Mouse (Mus musculus): Measurements from ENCODE around the gene Shroom3. TPM values are rescaled to one million over a fixed set of nuclear protein-coding genes. Genes with fewer than 3 reads are reported as not detected.
A peak's percentile ranks its signal among the peaks of the same experiment; 100 is the strongest.

Gene Shroom3
- polyA plus RNA-seq, 1 experiment from 2014 or later, result 3.8 TPM

- H3K9me3 ChIP-seq (ENCODE audit: control insufficient read depth, low read length), result no peaks in the 10 kb centered on the region
- no peaks in the 10 kb centered on the region for H3K27me3 ChIP-seq (ENCODE audit: control insufficient read depth, insufficient read depth, low read length)
- H3K4me3 ChIP-seq (ENCODE audit: low read depth, low read length), result no peak overlapping the region
- no peak overlapping the region for H3K4me2 ChIP-seq (ENCODE audit: low read depth, severe bottlenecking)
- no peak for DNase-seq (ENCODE audit: low spot score)
- no peak overlapping the region for H3K27ac ChIP-seq (replicated peaks; ENCODE audit: low read depth, low read length)
- 95% methylated on average over 10 of the region's 10 CpGs for WGBS
- H3K9ac ChIP-seq (ENCODE audit: low read length), result no peak overlapping the region
- no peaks in the 10 kb centered on the region for H3K36me3 ChIP-seq (ENCODE audit: control insufficient read depth, insufficient read depth, low read length)
- no peak for ATAC-seq (ENCODE audit: insufficient number of reproducible peaks, low FRiP score, low TSS enrichment, low read depth)
- no peaks in the 10 kb centered on the region for H3K4me1 ChIP-seq (ENCODE audit: control insufficient read depth, insufficient read depth, low read length)
Measured at GRCm38 (mm10) chr5:92875836-92876235, 192.6 kb downstream of the Shroom3 start.

GRCm38 (mm10) chr5:92877104-92877503 is 193.9 kb downstream of the Shroom3 start:
- Histone ChIP-seq H3K4me2 (ENCODE audit: low read depth, severe bottlenecking) (no peak overlapping the region), H3K9ac (ENCODE audit: low read length) (no peak overlapping the region), H3K36me3 (ENCODE audit: control insufficient read depth, insufficient read depth, low read length) (no peaks in the 10 kb centered on the region), H3K4me3 (ENCODE audit: low read depth, low read length) (no peak overlapping the region), H3K27ac (replicated peaks; ENCODE audit: low read depth, low read length) (no peak overlapping the region), H3K9me3 (ENCODE audit: control insufficient read depth, low read length) (no peaks in the 10 kb centered on the region), H3K4me1 (ENCODE audit: control insufficient read depth, insufficient read depth, low read length) (no peaks in the 10 kb centered on the region), H3K27me3 (ENCODE audit: control insufficient read depth, insufficient read depth, low read length) (no peaks in the 10 kb centered on the region)
- 57% methylated on average over 3 of the region's 3 CpGs for WGBS
- ATAC-seq (ENCODE audit: insufficient number of reproducible peaks, low FRiP score, low TSS enrichment, low read depth) (no peak), DNase-seq (ENCODE audit: low spot score) (no peak)

- Histone ChIP-seq H3K9me3 (ENCODE audit: control insufficient read depth, low read length) (no peaks in the 10 kb centered on the region), H3K4me3 (ENCODE audit: low read depth, low read length) (no peak overlapping the region), H3K27me3 (ENCODE audit: control insufficient read depth, insufficient read depth, low read length) (no peaks in the 10 kb centered on the region), H3K36me3 (ENCODE audit: control insufficient read depth, insufficient read depth, low read length) (no peaks in the 10 kb centered on the region), H3K27ac (replicated peaks; ENCODE audit: low read depth, low read length) (no peak overlapping the region), H3K9ac (ENCODE audit: low read length) (no peak overlapping the region), H3K4me1 (ENCODE audit: control insufficient read depth, insufficient read depth, low read length) (no peaks in the 10 kb centered on the region), H3K4me2 (ENCODE audit: low read depth, severe bottlenecking) (no peak overlapping the region)
- no peak for DNase-seq (ENCODE audit: low spot score)
- WGBS, result 90% methylated on average over 2 of the region's 2 CpGs
- ATAC-seq (ENCODE audit: insufficient number of reproducible peaks, low FRiP score, low TSS enrichment, low read depth), result no peak
Measured at GRCm38 (mm10) chr5:92880393-92880792, 197.2 kb downstream of the Shroom3 start.

- Histone ChIP-seq H3K36me3 (ENCODE audit: control insufficient read depth, insufficient read depth, low read length) (no peaks in the 10 kb centered on the region), H3K27ac (replicated peaks; ENCODE audit: low read depth, low read length) (no peak overlapping the region), H3K4me1 (ENCODE audit: control insufficient read depth, insufficient read depth, low read length) (0 out of 2 replicates have a peak, but pooled peaks cover 2% of the 10 kb centered on the region), H3K4me3 (ENCODE audit: low read depth, low read length) (no peak overlapping the region), H3K4me2 (ENCODE audit: low read depth, severe bottlenecking) (no peak overlapping the region), H3K27me3 (ENCODE audit: control insufficient read depth, insufficient read depth, low read length) (no peaks in the 10 kb centered on the region), H3K9me3 (ENCODE audit: control insufficient read depth, low read length) (no peaks in the 10 kb centered on the region), H3K9ac (ENCODE audit: low read length) (no peak overlapping the region)
- no peak for DNase-seq (ENCODE audit: low spot score)
- WGBS, result 40% methylated on average over 4 of the region's 4 CpGs
- no peak for ATAC-seq (ENCODE audit: insufficient number of reproducible peaks, low FRiP score, low TSS enrichment, low read depth)
Measured at GRCm38 (mm10) chr5:92880893-92881292, 197.7 kb downstream of the Shroom3 start.

- H3K27ac ChIP-seq (replicated peaks; ENCODE audit: low read depth, low read length), result no peak overlapping the region
- ATAC-seq (ENCODE audit: insufficient number of reproducible peaks, low FRiP score, low TSS enrichment, low read depth) (peak; percentile 21; the same call in 1 of the 2 replicates), DNase-seq (ENCODE audit: low spot score) (peak; percentile 52)
- H3K27me3 ChIP-seq (ENCODE audit: control insufficient read depth, insufficient read depth, low read length), result no peaks in the 10 kb centered on the region
- H3K36me3 ChIP-seq (ENCODE audit: control insufficient read depth, insufficient read depth, low read length), result no peaks in the 10 kb centered on the region
- 46% methylated on average over 4 of the region's 4 CpGs for WGBS
- H3K9ac ChIP-seq (ENCODE audit: low read length), result no peak overlapping the region
- H3K4me2 ChIP-seq (ENCODE audit: low read depth, severe bottlenecking), result no peak overlapping the region
- H3K4me3 ChIP-seq (ENCODE audit: low read depth, low read length), result no peak overlapping the region
- no peaks in the 10 kb centered on the region for H3K9me3 ChIP-seq (ENCODE audit: control insufficient read depth, low read length)
- H3K4me1 ChIP-seq (ENCODE audit: control insufficient read depth, insufficient read depth, low read length), result 0 out of 2 replicates have a peak, but pooled peaks cover 4% of the 10 kb centered on the region
Measured at GRCm38 (mm10) chr5:92886141-92886540, 202.9 kb downstream of the Shroom3 start.

- H3K4me1 ChIP-seq (ENCODE audit: control insufficient read depth, insufficient read depth, low read length), result 0 out of 2 replicates have a peak, but pooled peaks cover 4% of the 10 kb centered on the region
- H3K27me3 ChIP-seq (ENCODE audit: control insufficient read depth, insufficient read depth, low read length), result no peaks in the 10 kb centered on the region
- H3K4me3 ChIP-seq (ENCODE audit: low read depth, low read length), result no peak overlapping the region
- H3K4me2 ChIP-seq (ENCODE audit: low read depth, severe bottlenecking), result no peak overlapping the region
- ATAC-seq (ENCODE audit: insufficient number of reproducible peaks, low FRiP score, low TSS enrichment, low read depth) (no peak), DNase-seq (ENCODE audit: low spot score) (no peak)
- no peaks in the 10 kb centered on the region for H3K9me3 ChIP-seq (ENCODE audit: control insufficient read depth, low read length)
- no peak overlapping the region for H3K27ac ChIP-seq (replicated peaks; ENCODE audit: low read depth, low read length)
- WGBS, result 83% methylated on average over 3 of the region's 3 CpGs
- H3K9ac ChIP-seq (ENCODE audit: low read length), result no peak overlapping the region
- H3K36me3 ChIP-seq (ENCODE audit: control insufficient read depth, insufficient read depth, low read length), result no peaks in the 10 kb centered on the region
Measured at GRCm38 (mm10) chr5:92887501-92887900, 204.3 kb downstream of the Shroom3 start.

- Histone ChIP-seq H3K27me3 (ENCODE audit: control insufficient read depth, insufficient read depth, low read length) (no peaks in the 10 kb centered on the region), H3K4me1 (ENCODE audit: control insufficient read depth, insufficient read depth, low read length) (peaks cover 9% of the 10 kb centered on the region; the same call in 1 of the 2 replicates), H3K9me3 (ENCODE audit: control insufficient read depth, low read length) (no peaks in the 10 kb centered on the region), H3K36me3 (ENCODE audit: control insufficient read depth, insufficient read depth, low read length) (no peaks in the 10 kb centered on the region), H3K9ac (ENCODE audit: low read length) (no peak overlapping the region), H3K4me3 (ENCODE audit: low read depth, low read length) (no peak overlapping the region), H3K27ac (replicated peaks; ENCODE audit: low read depth, low read length) (no peak overlapping the region), H3K4me2 (ENCODE audit: low read depth, severe bottlenecking) (no peak overlapping the region)
- 42% methylated on average over 8 of the region's 8 CpGs for WGBS
- DNase-seq (ENCODE audit: low spot score) (no peak), ATAC-seq (ENCODE audit: insufficient number of reproducible peaks, low FRiP score, low TSS enrichment, low read depth) (no peak)
Measured at GRCm38 (mm10) chr5:92888628-92889241, 205.5 kb downstream of the Shroom3 start.

- Histone ChIP-seq H3K4me3 (ENCODE audit: low read depth, low read length) (no peak overlapping the region), H3K4me2 (ENCODE audit: low read depth, severe bottlenecking) (no peak overlapping the region), H3K4me1 (ENCODE audit: control insufficient read depth, insufficient read depth, low read length) (peaks cover 6% of the 10 kb centered on the region; the same call in 1 of the 2 replicates), H3K9me3 (ENCODE audit: control insufficient read depth, low read length) (no peaks in the 10 kb centered on the region), H3K9ac (ENCODE audit: low read length) (no peak overlapping the region), H3K27me3 (ENCODE audit: control insufficient read depth, insufficient read depth, low read length) (no peaks in the 10 kb centered on the region), H3K36me3 (ENCODE audit: control insufficient read depth, insufficient read depth, low read length) (no peaks in the 10 kb centered on the region), H3K27ac (replicated peaks; ENCODE audit: low read depth, low read length) (no peak overlapping the region)
- DNase-seq (ENCODE audit: low spot score) (no peak), ATAC-seq (ENCODE audit: insufficient number of reproducible peaks, low FRiP score, low TSS enrichment, low read depth) (no peak)
- WGBS, result 65% methylated on average over 5 of the region's 5 CpGs
Measured at GRCm38 (mm10) chr5:92890902-92891301, 207.7 kb downstream of the Shroom3 start.

- Histone ChIP-seq H3K36me3 (ENCODE audit: control insufficient read depth, insufficient read depth, low read length) (no peaks in the 10 kb centered on the region), H3K4me1 (ENCODE audit: control insufficient read depth, insufficient read depth, low read length) (peaks cover 5% of the 10 kb centered on the region; the same call in 1 of the 2 replicates), H3K27ac (replicated peaks; ENCODE audit: low read depth, low read length) (no peak overlapping the region; the same call in 1 of the 2 replicates), H3K4me3 (ENCODE audit: low read depth, low read length) (no peak overlapping the region), H3K27me3 (ENCODE audit: control insufficient read depth, insufficient read depth, low read length) (no peaks in the 10 kb centered on the region), H3K9ac (ENCODE audit: low read length) (no peak overlapping the region), H3K9me3 (ENCODE audit: control insufficient read depth, low read length) (no peaks in the 10 kb centered on the region), H3K4me2 (ENCODE audit: low read depth, severe bottlenecking) (no peak overlapping the region)
- 37% methylated on average over 4 of the region's 4 CpGs for WGBS
- no peak for ATAC-seq (ENCODE audit: insufficient number of reproducible peaks, low FRiP score, low TSS enrichment, low read depth)
- no peak for DNase-seq (ENCODE audit: low spot score)
Measured at GRCm38 (mm10) chr5:92893284-92893683, 210.0 kb downstream of the Shroom3 start.
